Mouse (Mus musculus) left cerebral cortex, adult 18-20 months (tissue): Measurements from ENCODE around the gene Polr2m. TPM values are rescaled to one million over a fixed set of nuclear protein-coding genes. Genes with fewer than 3 reads are reported as not detected.
A peak's percentile ranks its signal among the peaks of the same experiment; 100 is the strongest.
"Not testable (repeated sequence)": the region's sequence is repeated elsewhere in the genome, so short reads cannot be mapped to it uniquely, and the experiment has no call there.

Experiments
- DNase-seq, 2 experiments: peaks; one replicate each; pipeline ENCODE4 v3.0.0; 2021 to 2022; ENCODE audit warnings: low spot score in 2 of 2, mixed read lengths in 1 of 2
- long read RNA-seq, 2 experiments: library from polyadenylated mRNA; stranded (forward); transcript quantifications; one replicate each; pipeline ENCODE4 v2.0.0; 2021
- total RNA-seq, 2 experiments: library from RNA; stranded (reverse); gene quantifications; 2 replicates each; pipeline ENCODE4 v1.2.3; 2021

Gene Polr2m
- total RNA-seq = 100 to 1,000 TPM; 196 to 213 TPM
- long read RNA-seq, experiment 1, transcript Polr2m-201 (4 exons, 2,200 nt) = major isoform, 506 of 522 reads
- long read RNA-seq, experiment 1, partial matches to known transcripts = 7 of 522 reads
- long read RNA-seq, experiment 1, other reads (novel, unspliced or antisense) = 6 of 522 reads
- long read RNA-seq, experiment 2, transcript Polr2m-201 (4 exons, 2,200 nt) = major isoform, 369 of 385 reads
- long read RNA-seq, experiment 2, partial matches to known transcripts = 5 of 385 reads
- long read RNA-seq, experiment 2, other reads (novel, unspliced or antisense) = 11 of 385 reads

GRCm38 (mm10) chr9:71485475-71486094 lies at the start of gene Polr2m:
Gene Polr2m, minus strand, starts transcription at chr9:71485935.
- DNase-seq = peak; percentile 94 to 97

DNA sequence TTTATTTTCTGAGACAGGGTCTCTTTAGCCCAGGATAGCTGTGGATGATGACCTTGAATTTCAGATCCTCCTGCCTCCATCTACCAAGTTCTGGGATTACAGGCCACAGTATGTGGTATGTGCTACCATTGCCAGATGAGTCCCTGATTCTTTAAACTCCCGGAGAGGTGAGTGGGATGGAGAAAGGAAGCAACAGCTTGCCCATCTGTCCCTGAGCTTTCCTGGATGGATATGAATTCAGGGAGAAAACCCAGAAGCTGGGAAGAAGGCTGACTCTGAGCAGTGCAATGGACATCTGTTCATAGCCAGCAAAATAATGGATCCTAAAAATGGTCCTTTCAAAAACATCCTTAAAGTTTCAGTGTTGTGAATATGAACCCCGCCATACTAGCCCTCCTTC lies 49.3 kb upstream of the Polr2m start:
- peak; percentile 9 to 39 for DNase-seq

DNA sequence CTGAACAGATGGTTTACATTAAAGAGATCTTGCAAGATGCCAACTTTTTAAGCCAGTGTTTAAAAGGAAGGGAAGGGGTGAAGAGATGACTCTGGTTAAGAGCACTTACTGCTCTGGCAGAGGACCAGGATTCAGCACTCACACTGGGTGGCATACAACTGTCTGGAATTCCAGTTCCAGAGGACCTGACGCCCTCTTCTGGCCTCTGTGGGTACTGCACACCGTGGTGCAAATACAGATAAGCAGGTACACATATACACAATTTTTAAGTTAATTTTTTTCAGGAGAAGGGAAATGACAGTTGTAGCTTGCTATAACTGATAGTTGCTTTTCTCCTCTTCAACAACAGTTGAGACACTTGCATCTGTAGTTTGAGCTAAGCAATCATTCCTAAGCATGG lies 44.2 kb upstream of the Polr2m start:
- no peak for DNase-seq

DNA sequence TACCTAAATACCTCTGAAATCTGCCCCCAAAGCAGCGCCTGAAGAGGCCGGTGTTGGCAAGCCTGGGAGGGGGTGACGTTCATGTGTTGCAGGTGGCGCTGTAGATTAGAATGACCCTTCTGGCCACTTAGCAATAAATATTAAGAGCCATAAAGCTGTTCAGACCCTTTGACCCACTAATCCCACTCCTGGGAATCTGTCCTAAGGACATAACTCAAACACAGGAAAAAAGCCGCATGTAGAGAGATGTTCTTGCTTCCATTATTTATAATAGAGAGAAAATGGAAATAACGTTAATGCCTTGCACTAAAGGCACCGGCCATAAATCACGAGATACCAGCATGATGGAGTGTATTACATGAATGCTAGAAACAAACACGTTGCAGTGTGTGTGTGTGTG lies 41.7 kb upstream of the Polr2m start:
- no peak for DNase-seq

DNA sequence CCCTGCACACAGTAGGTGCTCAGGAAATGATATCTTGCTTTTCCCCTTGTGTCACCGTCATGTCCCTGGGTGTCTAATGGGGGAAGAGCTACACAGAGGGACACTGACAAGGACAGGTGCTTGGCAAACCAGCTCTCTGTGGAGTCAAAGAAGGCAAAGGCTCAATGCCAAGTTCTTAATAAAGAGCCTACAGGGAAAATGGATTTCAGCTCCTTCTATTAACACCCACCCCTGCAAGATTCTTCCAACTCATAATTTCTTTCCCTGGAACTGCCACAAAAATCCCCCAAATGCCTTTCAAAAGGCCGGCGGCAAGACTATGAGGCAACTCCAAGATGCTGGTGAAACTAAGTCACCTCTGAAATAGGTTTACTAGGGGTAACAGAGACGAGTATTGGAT lies 38.2 kb upstream of the Polr2m start:
- DNase-seq = no peak

- DNase-seq = no peak
Observed at GRCm38 (mm10) chr9:71519836-71520235, 34.1 kb upstream of the Polr2m start.

- DNase-seq = no peak
Observed at GRCm38 (mm10) chr9:71517487-71517886, 31.8 kb upstream of the Polr2m start.

DNA sequence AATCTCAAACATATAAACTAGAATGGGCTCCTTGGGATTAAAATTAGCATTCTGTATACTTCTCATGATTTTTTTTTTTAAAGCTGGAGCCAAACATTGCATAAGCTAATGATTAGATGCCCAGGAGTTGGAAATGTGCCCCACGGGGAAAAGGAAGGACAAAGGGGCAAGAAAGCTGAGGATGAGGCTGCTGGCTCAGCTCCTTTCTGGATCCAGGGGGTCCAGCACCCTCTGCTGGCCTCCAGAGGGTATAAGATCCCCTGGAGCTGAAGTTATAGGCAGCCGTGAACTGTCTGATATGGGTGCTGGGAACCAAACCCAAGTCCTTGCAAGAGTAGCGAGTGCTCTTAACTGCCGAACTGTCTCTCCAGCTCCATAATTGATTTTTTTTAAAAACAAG lies 30.1 kb upstream of the Polr2m start:
- DNase-seq = no peak

GRCm38 (mm10) chr9:71513566-71513965 lies 27.8 kb upstream of the Polr2m start:
- DNase-seq = no peak

DNA sequence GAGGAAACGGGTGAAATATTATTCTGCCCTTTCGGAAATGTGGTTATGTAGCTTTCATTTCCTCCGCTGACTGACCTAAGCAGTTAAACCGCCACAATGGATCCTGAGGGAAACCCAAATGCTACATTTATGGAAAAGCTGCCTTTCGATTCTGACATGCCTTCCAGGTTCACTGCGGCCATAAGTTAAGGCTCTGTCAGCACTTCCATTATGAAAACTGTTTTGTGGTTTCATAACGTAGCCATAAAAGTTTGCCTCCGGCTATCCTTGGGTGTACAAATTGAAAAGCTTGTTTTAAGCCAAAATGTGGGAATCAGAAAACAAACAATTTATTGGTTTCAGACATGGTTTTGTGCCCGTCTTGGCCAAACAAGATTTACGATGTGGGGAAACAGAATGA lies 27.2 kb upstream of the Polr2m start:
- DNase-seq = no peak

DNA sequence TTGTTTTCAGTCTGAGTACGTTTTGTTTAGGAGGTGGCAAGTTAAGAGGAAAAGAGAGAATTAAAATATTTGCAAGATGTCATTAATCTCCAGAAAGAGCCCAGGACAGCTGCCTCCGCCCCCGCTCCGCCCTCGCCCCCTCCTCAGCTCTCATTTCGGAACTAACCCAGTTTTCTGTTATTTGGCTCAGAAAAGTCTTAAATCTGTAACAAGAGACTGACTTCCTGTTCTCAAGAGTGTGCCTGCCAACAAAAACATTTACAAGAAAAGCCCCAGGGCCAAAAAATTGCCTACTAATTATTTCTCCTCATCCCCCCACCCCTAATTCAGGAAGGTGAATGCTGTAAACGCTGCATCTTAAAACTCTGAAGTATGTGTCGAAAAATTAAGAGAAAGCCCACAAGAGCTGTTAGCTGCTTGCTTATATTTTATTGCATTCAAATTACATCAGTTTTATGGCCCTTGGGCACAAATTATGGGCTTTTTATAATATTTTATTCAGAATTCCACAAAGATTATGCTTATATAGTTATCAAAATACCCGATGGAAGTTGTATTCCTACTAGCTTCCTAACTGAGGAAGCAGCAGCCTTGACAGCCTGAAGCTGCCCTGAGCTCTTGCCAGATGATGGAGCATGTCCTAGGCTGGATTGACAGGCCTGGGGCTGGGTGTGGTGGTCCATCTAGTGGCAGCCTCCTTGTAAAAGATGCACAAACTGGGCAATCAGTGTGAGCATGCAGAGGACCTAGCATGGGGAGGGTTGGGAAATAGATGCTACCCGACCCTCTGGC lies 12.9 kb upstream of the Polr2m start:
- peak in 1 of 2 experiments; percentile 13 for DNase-seq

DNA sequence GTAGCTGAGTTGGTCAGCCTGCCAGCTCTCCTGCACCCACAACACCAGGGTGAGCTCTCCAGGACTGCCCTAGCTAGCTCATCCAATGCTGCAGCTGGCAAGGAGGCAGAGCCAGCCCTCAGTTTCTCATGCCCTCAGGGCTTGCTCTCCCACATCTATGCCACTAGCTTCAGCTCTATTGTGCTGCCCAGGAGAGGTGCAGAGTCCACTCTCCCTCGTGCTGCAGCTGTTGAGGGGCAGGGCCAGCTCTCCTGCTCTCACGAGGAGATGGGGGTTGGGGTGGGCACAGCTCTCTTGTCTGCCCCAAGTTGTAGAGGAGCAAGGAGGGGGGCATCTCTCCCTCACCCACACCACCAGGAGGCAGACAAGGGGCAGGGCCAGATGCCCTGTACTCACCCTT lies 10.9 kb upstream of the Polr2m start:
- no peak for DNase-seq

DNA sequence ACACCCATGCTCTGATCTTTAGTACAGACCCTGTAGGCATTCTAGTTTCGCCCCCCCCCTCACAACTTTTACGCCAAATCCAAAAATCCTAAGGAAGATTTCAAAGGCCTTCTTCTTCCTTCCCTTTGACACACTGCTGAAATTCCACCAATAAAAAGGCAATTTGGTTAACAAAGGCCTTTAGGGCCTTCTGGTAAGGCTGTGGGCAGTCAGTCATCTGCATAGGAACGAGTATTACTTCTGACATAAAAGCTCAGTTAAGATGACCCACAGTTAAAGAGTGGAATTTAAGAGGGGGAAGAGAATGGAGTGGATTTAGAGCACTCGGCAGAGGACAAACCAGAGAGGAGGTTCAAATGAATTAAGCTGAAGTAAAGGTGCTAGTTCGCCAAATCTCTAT lies 8.0 kb upstream of the Polr2m start:
- no peak for DNase-seq

GRCm38 (mm10) chr9:71492296-71493025 lies 6.7 kb upstream of the Polr2m start:
- DNase-seq = no peak

- no peak for DNase-seq
Observed at GRCm38 (mm10) chr9:71490076-71490475, 4.3 kb upstream of the Polr2m start.

DNA sequence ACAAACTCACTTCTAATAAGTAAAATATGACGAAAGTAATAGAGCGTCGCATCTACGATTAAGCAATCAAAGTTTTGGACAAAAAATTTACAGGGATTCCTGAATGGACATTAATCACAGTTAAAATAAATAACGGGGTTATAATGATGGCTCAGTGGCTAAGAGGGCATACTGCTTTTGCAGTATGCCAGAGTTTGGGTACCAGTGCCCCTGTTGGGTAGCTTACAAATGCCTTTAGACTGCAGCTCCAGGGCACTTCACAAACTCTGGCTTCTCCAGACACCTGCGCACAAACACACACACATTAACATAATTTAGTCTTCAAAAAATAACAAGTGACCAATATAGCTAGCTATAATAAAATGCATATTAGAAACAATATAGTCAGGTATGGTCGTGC lies 392 bp upstream of the Polr2m start:
- no peak for DNase-seq

DNA sequence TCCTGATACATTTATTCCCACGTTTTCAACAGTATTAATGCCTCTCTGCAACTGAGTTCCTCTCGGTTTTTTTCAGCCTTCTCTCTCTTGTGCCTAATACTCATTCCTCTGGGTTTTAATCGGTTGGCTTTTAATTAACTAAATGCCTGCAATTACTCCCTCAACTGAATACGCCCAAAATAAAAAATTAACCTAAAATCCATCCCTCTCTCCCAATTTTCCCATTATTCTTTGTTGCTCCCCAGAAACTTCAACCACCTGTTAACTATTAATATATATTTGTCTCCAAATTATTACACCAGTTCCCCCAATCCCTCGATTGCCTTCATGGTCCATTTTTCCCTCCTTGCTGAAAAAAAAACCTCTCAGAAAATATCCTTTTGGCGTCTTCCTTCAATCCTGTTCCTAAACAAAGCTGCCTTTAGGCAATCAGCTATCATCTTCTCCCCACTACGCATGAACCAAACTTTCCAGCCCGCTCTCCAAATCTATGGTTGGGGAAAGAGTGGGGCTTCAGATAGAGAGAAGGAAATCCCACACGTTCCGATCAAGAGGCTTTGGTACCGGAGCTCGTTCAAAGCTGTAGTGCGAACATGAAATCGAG lies 762 bp downstream of the Polr2m start:
- DNase-seq = no peak

GRCm38 (mm10) chr9:71483872-71484271 lies 1.9 kb downstream of the Polr2m start:
- not testable (repeated sequence) for DNase-seq

- DNase-seq = no peak
Observed at GRCm38 (mm10) chr9:71480305-71480704, 5.4 kb downstream of the Polr2m start.

- DNase-seq = no peak
Observed at GRCm38 (mm10) chr9:71479413-71479812, 6.3 kb downstream of the Polr2m start.

GRCm38 (mm10) chr9:71478596-71478995 lies 7.1 kb downstream of the Polr2m start:
- no peak for DNase-seq
